ENCODE assay signal across 13 mouse cellular contexts in the genomic region with DNA sequence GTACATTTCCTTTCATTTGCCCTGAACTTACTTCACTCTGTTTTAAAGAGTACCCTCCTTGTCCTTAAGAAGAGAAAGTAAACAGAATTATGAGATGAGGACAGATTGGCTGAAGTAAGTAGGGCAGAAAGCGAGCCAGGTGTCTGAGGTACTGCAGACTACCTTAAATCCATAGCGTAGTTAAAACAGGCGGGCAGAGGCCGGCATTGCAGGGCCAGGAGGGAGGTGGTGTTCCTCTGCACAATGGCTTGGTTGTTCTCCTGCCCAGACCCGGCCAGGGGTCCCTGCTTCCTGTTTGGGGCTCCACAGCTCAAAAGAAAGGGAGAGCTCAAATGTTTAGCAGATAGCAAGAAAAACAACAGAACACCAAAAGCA. TPM values are rescaled to one million over a fixed set of nuclear protein-coding genes. Genes with fewer than 3 reads are reported as not detected.
A peak's percentile ranks its signal among the peaks of the same experiment; 100 is the strongest.
DNase-seq lines count a peak whose midpoint lies in the region; ATAC-seq and TF ChIP-seq lines count a peak whose summit lies in the region.
"Had no signal": no experiment of that assay in that cellular context is flagged by ENCODE, and none has a peak within 500 bp of the region (broad histone marks: within the 10 kb centered on the region; RNA-seq: fewer than 3 reads in every experiment).

No protein-coding gene starts in this region.

- H3K36me3 ChIP-seq in hindbrain, embryonic 10.5 days, result no peaks in the 10 kb centered on the region
- no peaks in the 10 kb centered on the region for H3K36me3 ChIP-seq in hindbrain, embryonic 13.5 days
- H3K36me3 ChIP-seq in small intestine, adult 2 months (ENCODE audit: control insufficient read depth, insufficient read depth, low read length), result no peaks in the 10 kb centered on the region
- H3K36me3 ChIP-seq: G1E had no signal

- no peak overlapping the region for H3K4me2 ChIP-seq in hindbrain, embryonic 13.5 days
- H3K4me2 ChIP-seq: liver, embryonic 11.5 days had no signal

- H3K27me3 ChIP-seq in hindbrain, embryonic 10.5 days (ENCODE audit: insufficient read depth, poor library complexity, severe bottlenecking), result no peaks in the 10 kb centered on the region
- H3K27me3 ChIP-seq in hindbrain, embryonic 13.5 days, result no peaks in the 10 kb centered on the region
- H3K27me3 ChIP-seq in small intestine, adult 2 months (ENCODE audit: control insufficient read depth, insufficient read depth, low read length), result no peaks in the 10 kb centered on the region

- H3K9ac ChIP-seq in hindbrain, embryonic 13.5 days, result no peak overlapping the region

- no peak for TF ChIP-seq POLR2A in small intestine, adult 2 months (IDR thresholded peaks at IDR 0.05; ENCODE audit: low read depth, low read length)

- no peak for TF ChIP-seq CTCF in small intestine, adult 2 months (IDR thresholded peaks at IDR 0.05; ENCODE audit: extremely low read depth, insufficient read length, insufficient replicate concordance, low read depth, low read length)

- H3K9me3 ChIP-seq in hindbrain, embryonic 10.5 days, result 0 out of 2 replicates have a peak, but pooled peaks cover 3% of the 10 kb centered on the region
- no peaks in the 10 kb centered on the region for H3K9me3 ChIP-seq in hindbrain, embryonic 13.5 days
- H3K9me3 ChIP-seq: G1E had no signal

- WGBS in hindbrain, embryonic 10.5 days, result 37% methylated on average over 5 of the region's 5 CpGs
- 38% methylated on average over 5 of the region's 5 CpGs for WGBS in hindbrain, embryonic 13.5 days
- 17% methylated on average over 5 of the region's 5 CpGs for WGBS in small intestine, adult 2 months

- peaks cover 33% of the 10 kb centered on the region for H3K4me1 ChIP-seq in hindbrain, embryonic 10.5 days (replicated peaks)
- peaks cover 29% of the 10 kb centered on the region for H3K4me1 ChIP-seq in hindbrain, embryonic 13.5 days (replicated peaks)
- H3K4me1 ChIP-seq in small intestine, adult 2 months (ENCODE audit: control insufficient read depth, insufficient read depth, insufficient read length, low read length), result peaks cover 28% of the 10 kb centered on the region

- DNase-seq in cerebellum, postnatal 10 days, result peak; percentile 31 to 37
- DNase-seq in cerebellum, adult 9-11 months, result no peak
- peak; percentile 35 for DNase-seq in hindbrain, embryonic 10.5 days (ENCODE audit: low spot score)
- DNase-seq in retina, postnatal 1 day, result peak; percentile 49
- DNase-seq in retina, embryonic 14.5 days (ENCODE audit: low spot score), result no peak
- DNase-seq in spleen, adult 18-20 months, result no peak
- DNase-seq: cerebellum, adult 11 months had no signal

- no peak overlapping the region for H3K4me3 ChIP-seq in hindbrain, embryonic 10.5 days
- H3K4me3 ChIP-seq in hindbrain, embryonic 13.5 days, result no peak overlapping the region
- no peak overlapping the region for H3K4me3 ChIP-seq in small intestine, adult 2 months (ENCODE audit: low read depth, low read length)
- H3K4me3 ChIP-seq: erythroblast, embryonic 14.5 days had no signal

- no peak for ATAC-seq in hindbrain, embryonic 13.5 days (ENCODE audit: low FRiP score)

- peak overlapping the region; percentile 69 for H3K27ac ChIP-seq in hindbrain, embryonic 10.5 days
- H3K27ac ChIP-seq in hindbrain, embryonic 13.5 days, result no peak overlapping the region
- peak overlapping the region; percentile 20; the same call in 1 of the 2 replicates for H3K27ac ChIP-seq in small intestine, adult 2 months (ENCODE audit: insufficient read depth, low read depth, low read length)

RNA-seq across cellular contexts. Expression of gene 4930558K02Rik, which starts 57.0 kb away (rescaled TPM):
- polyA plus RNA-seq in hindbrain, embryonic 10.5 days (2016; fragmentation: Nextera tagmentation; extraction: Ambion mirVana), result not detected in 2 replicates
- polyA plus RNA-seq in hindbrain, embryonic 13.5 days (2015; fragmentation: Nextera tagmentation; extraction: Ambion mirVana), result not detected in 2 replicates
- not detected in 2 replicates for polyA plus RNA-seq in small intestine, adult 2 months (2012; rRNA removed)
- polyA plus RNA-seq: erythroblast, embryonic 14.5 days; G1E; gonadal fat pad, adult 2 months; liver, embryonic 11.5 days had no signal

Comparison
In these comparisons a context has a peak if more than half of its experiments do, and no peak if none do; other contexts are left out.
1. DNase-seq: peak in cerebellum, postnatal 10 days (2 of 2), hindbrain, embryonic 10.5 days (single experiment) and retina, postnatal 1 day (single experiment); none in cerebellum, adult 9-11 months (single experiment), retina, embryonic 14.5 days (single experiment) and spleen, adult 18-20 months (0 of 2).